Mouse (Mus musculus) liver, postnatal 0 days (tissue): ENCODE measurements at regions not wholly inside any gene's neighbourhood (a gene's known extent, or its start where the extent isn't known, plus 50 kb on each side); places are given as distances from the start of the nearest gene placed in this dataset.
"Not testable (repeated sequence)": the region's sequence is repeated elsewhere in the genome, so short reads cannot be mapped to it uniquely, and the experiment has no call there.

ENCODE experiments used
- ATAC-seq: fragments of 200-750 bp; cut with Nextera tagmentation; 2 replicates; pipeline ENCODE4 v1.8.0; 2017; ENCODE audit warnings: mild to moderate bottlenecking, moderate library complexity
- DNase-seq: peaks from one replicate; pipeline ENCODE4 v3.0.0-alpha.2; 2016
- H3K27ac ChIP-seq: fragments of 300-500 bp; sonication (generic); 2 replicates; pipeline ENCODE4 v1.5.1; 2014; ENCODE audit warnings: antibody characterized with exemption, moderate library complexity, mild to moderate bottlenecking, low read depth
- H3K27me3 ChIP-seq: fragments of 300-500 bp; sonication (generic); 2 replicates; pipeline ENCODE4 v1.6.1; 2014; ENCODE audit warnings: low read length, control low read depth, mixed read lengths; ENCODE audit not compliant: insufficient read depth
- H3K36me3 ChIP-seq: fragments of 300-500 bp; sonication (generic); replicated peaks from 2 replicates; pipeline ENCODE4 v1.6.1; 2014; ENCODE audit warnings: mild to moderate bottlenecking, control low read depth, low read length, moderate library complexity, mixed read lengths; ENCODE audit not compliant: insufficient read depth
- H3K4me1 ChIP-seq: fragments of 300-500 bp; sonication (generic); 2 replicates; pipeline ENCODE4 v1.6.1; 2014; ENCODE audit warnings: antibody characterized with exemption, mild to moderate bottlenecking, control low read depth; ENCODE audit not compliant: insufficient read depth
- H3K4me2 ChIP-seq: fragments of 300-500 bp; sonication (generic); 2 replicates; pipeline ENCODE4 v1.6.1; 2014; ENCODE audit warnings: low read depth, mild to moderate bottlenecking, low read length, moderate library complexity, mixed read lengths
- H3K4me3 ChIP-seq: fragments of 300-500 bp; sonication (generic); 2 replicates; pipeline ENCODE4 v1.5.1; 2014; ENCODE audit warnings: low read depth, low read length
- H3K9ac ChIP-seq: fragments of 300-500 bp; sonication (generic); replicated peaks from 2 replicates; pipeline ENCODE4 v1.6.1; 2014; ENCODE audit warnings: mild to moderate bottlenecking, moderate library complexity
- H3K9me3 ChIP-seq: fragments of 300-500 bp; sonication (generic); 2 replicates; pipeline ENCODE4 v1.6.1; 2016; ENCODE audit warnings: mild to moderate bottlenecking, control low read depth, low read length, mixed read lengths
- CTCF ChIP-seq: sonication (generic); IDR thresholded peaks from 2 replicates; pipeline ENCODE4 v1.5.1; 2016; ENCODE audit warnings: antibody characterized with exemption, low read depth
- EP300 ChIP-seq: IDR thresholded peaks from 2 replicates; pipeline ENCODE4 v1.6.1; 2016; ENCODE audit warnings: antibody characterized with exemption, low read depth, mild to moderate bottlenecking
- WGBS: fragments of 180-500 bp; shearing (Covaris S2); extraction: QIAGEN DNeasy Blood & Tissue Kit; methylation state at CpG from one replicate; pipeline ENCODE4 v1.1.7; 2014; ENCODE audit not compliant: insufficient replicate concordance; 5-methylcytosine and 5-hydroxymethylcytosine counted together

- peak overlapping the region; percentile 43 for H3K9ac ChIP-seq
- TF ChIP-seq EP300: no peak
- no peak for TF ChIP-seq CTCF
- H3K9me3 ChIP-seq: no peaks in the 10 kb centered on the region
- H3K4me2 ChIP-seq: peak overlapping the region; percentile 98
- ATAC-seq (no peak), DNase-seq (no peak)
- H3K27me3 ChIP-seq: no peaks in the 10 kb centered on the region
- H3K27ac ChIP-seq: no peak overlapping the region
- WGBS: 54% methylated on average over 14 of the region's 14 CpGs
- H3K4me1 ChIP-seq: no peaks in the 10 kb centered on the region
- H3K36me3 ChIP-seq: no peaks in the 10 kb centered on the region
- peak overlapping the region; percentile 59 for H3K4me3 ChIP-seq
Observed at GRCm38 (mm10) chr1:7398678-7399218, 2591.1 kb downstream of the Gm37988 start.

- H3K27me3 ChIP-seq, DNase-seq, H3K4me1 ChIP-seq, H3K27ac ChIP-seq, H3K9me3 ChIP-seq, H3K4me3 ChIP-seq, H3K4me2 ChIP-seq, ATAC-seq, H3K9ac ChIP-seq, H3K36me3 ChIP-seq: not testable (repeated sequence)
- 54% methylated on average over 5 of the region's 5 CpGs for WGBS
Observed at GRCm38 (mm10) chr1:7405651-7406050, 2598.0 kb downstream of the Gm37988 start.

- Histone ChIP-seq H3K9me3 (no peaks in the 10 kb centered on the region), H3K4me3 (no peak overlapping the region), H3K27ac (no peak overlapping the region), H3K9ac (no peak overlapping the region), H3K27me3 (no peaks in the 10 kb centered on the region), H3K4me1 (no peaks in the 10 kb centered on the region), H3K4me2 (no peak overlapping the region), H3K36me3 (no peaks in the 10 kb centered on the region)
- ATAC-seq: no peak
- DNase-seq: no peak
- no peak for TF ChIP-seq EP300
- TF ChIP-seq CTCF: no peak
- WGBS: 50% methylated on average over 1 of the region's 1 CpGs
Observed at GRCm38 (mm10) chr1:7414444-7414843, 2606.8 kb downstream of the Gm37988 start.

GRCm38 (mm10) chr1:7451660-7452155, 2644.0 kb downstream of the Gm37988 start:
- no peak overlapping the region for H3K27ac ChIP-seq
- WGBS: 60% methylated on average over 3 of the region's 3 CpGs
- no peaks in the 10 kb centered on the region for H3K36me3 ChIP-seq
- no peak overlapping the region for H3K4me3 ChIP-seq
- H3K27me3 ChIP-seq: no peaks in the 10 kb centered on the region
- no peak overlapping the region for H3K4me2 ChIP-seq
- TF ChIP-seq EP300 (no peak), CTCF (no peak)
- no peaks in the 10 kb centered on the region for H3K9me3 ChIP-seq
- H3K9ac ChIP-seq: no peak overlapping the region
- ATAC-seq: no peak
- DNase-seq: no peak
- no peaks in the 10 kb centered on the region for H3K4me1 ChIP-seq

GRCm38 (mm10) chr1:7454931-7455330, 2647.2 kb downstream of the Gm37988 start:
- Histone ChIP-seq H3K9ac (no peak overlapping the region), H3K4me3 (no peak overlapping the region), H3K27me3 (no peaks in the 10 kb centered on the region), H3K4me2 (no peak overlapping the region), H3K4me1 (no peaks in the 10 kb centered on the region), H3K36me3 (no peaks in the 10 kb centered on the region), H3K27ac (no peak overlapping the region), H3K9me3 (no peaks in the 10 kb centered on the region)
- no peak for ATAC-seq
- 38% methylated on average over 2 of the region's 2 CpGs for WGBS
- TF ChIP-seq EP300: no peak
- TF ChIP-seq CTCF: no peak
- no peak for DNase-seq

- Histone ChIP-seq H3K4me3 (no peak overlapping the region), H3K27me3 (no peaks in the 10 kb centered on the region), H3K36me3 (no peaks in the 10 kb centered on the region), H3K4me2 (no peak overlapping the region), H3K9me3 (no peaks in the 10 kb centered on the region), H3K9ac (no peak overlapping the region), H3K27ac (no peak overlapping the region), H3K4me1 (no peaks in the 10 kb centered on the region)
- DNase-seq: no peak
- no peak for ATAC-seq
- TF ChIP-seq EP300 (no peak), CTCF (no peak)
Observed at GRCm38 (mm10) chr1:7457895-7458294, 2650.2 kb downstream of the Gm37988 start.

- Histone ChIP-seq H3K9ac (no peak overlapping the region), H3K4me2 (no peak overlapping the region), H3K27ac (no peak overlapping the region), H3K4me3 (no peak overlapping the region), H3K9me3 (no peaks in the 10 kb centered on the region), H3K36me3 (no peaks in the 10 kb centered on the region), H3K4me1 (no peaks in the 10 kb centered on the region), H3K27me3 (no peaks in the 10 kb centered on the region)
- no peak for TF ChIP-seq EP300
- TF ChIP-seq CTCF: no peak
- ATAC-seq (no peak), DNase-seq (no peak)
- 85% methylated on average over 1 of the region's 1 CpGs for WGBS
Observed at GRCm38 (mm10) chr1:7494096-7494495, 2686.4 kb downstream of the Gm37988 start.
